Mouse (Mus musculus) cerebellum, postnatal 25 days (tissue): ENCODE measurements around the gene Gmppa.

ENCODE experiments used
- DNase-seq, 2 experiments: peaks; one replicate each; pipeline ENCODE4 v3.0.0; 2021; ENCODE audit warnings: mixed read lengths in 2 of 2

Gmppa gene

GRCm38 (mm10) chr1:75435475-75436328 is at the start of gene Gmppa:
Gene Gmppa (plus strand): TSS chr1:75435930.
- DNase-seq, result peak; percentile 79 to 88

GRCm38 (mm10) chr1:75386149-75386548 is 49.6 kb upstream of the Gmppa start:
- DNase-seq, result peak in 1 of 2 experiments; percentile 27

- peak; percentile 59 to 63 for DNase-seq
Measured at GRCm38 (mm10) chr1:75387469-75387928, 48.2 kb upstream of the Gmppa start.

- peak; percentile 56 to 60 for DNase-seq
Measured at GRCm38 (mm10) chr1:75387929-75388897, 47.5 kb upstream of the Gmppa start.

- peak; percentile 48 to 51 for DNase-seq
Measured at GRCm38 (mm10) chr1:75388898-75389515, 46.7 kb upstream of the Gmppa start.

- DNase-seq, result peak; percentile 93 to 96
Measured at GRCm38 (mm10) chr1:75393139-75393538, 42.6 kb upstream of the Gmppa start.

- peak in 1 of 2 experiments; percentile 46 for DNase-seq
Measured at GRCm38 (mm10) chr1:75393846-75394245, 41.9 kb upstream of the Gmppa start.

- DNase-seq, result peak; percentile 72 to 82
Measured at GRCm38 (mm10) chr1:75398761-75399402, 36.8 kb upstream of the Gmppa start.

GRCm38 (mm10) chr1:75399755-75400492 is 35.8 kb upstream of the Gmppa start:
- DNase-seq, result peak; percentile 35 to 59

- no peak for DNase-seq
Measured at GRCm38 (mm10) chr1:75400493-75401115, 35.1 kb upstream of the Gmppa start.

GRCm38 (mm10) chr1:75405547-75405946 is 30.2 kb upstream of the Gmppa start:
- peak in 1 of 2 experiments; percentile 12 for DNase-seq

- no peak for DNase-seq
Measured at GRCm38 (mm10) chr1:75406173-75406572, 29.6 kb upstream of the Gmppa start.

- no peak for DNase-seq
Measured at GRCm38 (mm10) chr1:75407056-75407455, 28.7 kb upstream of the Gmppa start.

- no peak for DNase-seq
Measured at GRCm38 (mm10) chr1:75408210-75408609, 27.5 kb upstream of the Gmppa start.

- DNase-seq, result peak in 1 of 2 experiments; percentile 55
Measured at GRCm38 (mm10) chr1:75409950-75410349, 25.8 kb upstream of the Gmppa start.

- DNase-seq, result no peak
Measured at GRCm38 (mm10) chr1:75412196-75412595, 23.5 kb upstream of the Gmppa start.

- peak; percentile 85 to 89 for DNase-seq
Measured at GRCm38 (mm10) chr1:75413749-75414148, 22.0 kb upstream of the Gmppa start.

- DNase-seq, result peak in 1 of 2 experiments; percentile 45
Measured at GRCm38 (mm10) chr1:75421794-75422193, 13.9 kb upstream of the Gmppa start.

GRCm38 (mm10) chr1:75422216-75422822 is 13.4 kb upstream of the Gmppa start:
- peak; percentile 53 to 55 for DNase-seq

GRCm38 (mm10) chr1:75422823-75423471 is 12.8 kb upstream of the Gmppa start:
- peak; percentile 64 to 70 for DNase-seq
